ENCODE assay signal across 16 mouse cellular contexts in the genomic region with DNA sequence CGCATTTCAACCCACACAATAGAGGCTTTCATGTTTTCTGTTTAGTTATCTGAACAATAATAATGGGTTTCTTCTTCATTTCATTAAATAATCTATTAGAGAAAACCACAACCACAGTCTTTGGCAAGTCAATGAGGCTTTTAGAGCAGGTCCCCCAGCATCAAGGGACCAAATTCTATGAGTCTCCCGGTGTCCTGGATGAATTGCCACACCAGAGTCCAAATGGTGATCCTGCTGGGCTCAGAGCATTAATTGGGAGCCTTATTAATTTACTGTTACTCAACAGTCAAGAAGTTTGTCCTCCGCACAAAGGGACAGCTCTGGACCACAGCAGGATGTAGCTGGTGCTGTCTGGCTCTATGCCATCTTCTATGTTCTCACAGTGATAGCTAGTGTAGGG.
"Had no signal": no experiment of that assay in that cellular context is flagged by ENCODE, and none has a peak within 500 bp of the region (broad histone marks: within the 10 kb centered on the region; RNA-seq: fewer than 3 reads in every experiment).

No protein-coding gene starts in this region.

- H3K4me2 ChIP-seq: neural tube, embryonic 13.5 days; neural tube, embryonic 15.5 days; stomach, embryonic 15.5 days had no signal

- H3K4me1 ChIP-seq: neural tube, embryonic 13.5 days; neural tube, embryonic 15.5 days; stomach, embryonic 15.5 days had no signal

- DNase-seq: retina, postnatal 1 day; right cerebral cortex, adult 18-20 months; right cerebral cortex, postnatal 14 days; right cerebral cortex, postnatal 25 days; right cerebral cortex, postnatal 4 days; spleen, adult 18-20 months; thymus, adult 18-20 months; thymus, adult 2 months; thymus, postnatal 14 days; thymus, postnatal 25 days; thymus, postnatal 36 days; thymus, postnatal 4 days had no signal

- H3K4me3 ChIP-seq: neural tube, embryonic 13.5 days; neural tube, embryonic 15.5 days; stomach, embryonic 15.5 days had no signal

- H3K27ac ChIP-seq: neural tube, embryonic 13.5 days; neural tube, embryonic 15.5 days; stomach, embryonic 15.5 days; stomach, postnatal 0 days had no signal

- H3K9me3 ChIP-seq: neural tube, embryonic 13.5 days; neural tube, embryonic 15.5 days; stomach, embryonic 15.5 days had no signal

- H3K27me3 ChIP-seq: neural tube, embryonic 13.5 days; neural tube, embryonic 15.5 days; stomach, embryonic 15.5 days had no signal

- H3K36me3 ChIP-seq: neural tube, embryonic 13.5 days; neural tube, embryonic 15.5 days; stomach, embryonic 15.5 days had no signal

- H3K9ac ChIP-seq: neural tube, embryonic 13.5 days; neural tube, embryonic 15.5 days; stomach, embryonic 15.5 days had no signal
